Mouse (Mus musculus): ENCODE data around the gene Lfng.

- TF ChIP-seq TCF12 (IDR thresholded peaks at IDR 0.05; ENCODE audit: low read depth, low read length) (peak; percentile 69), EP300 (IDR thresholded peaks at IDR 0.05; ENCODE audit: low read depth in 1 of 2, low read length in 2 of 2) (peak; percentile 43 to 82; a peak in 2 of 4 replicates), MEF2A (IDR thresholded peaks at IDR 0.05; ENCODE audit: extremely low read depth, insufficient replicate concordance, low read depth, low read length, poor library complexity, severe bottlenecking) (no peak), CHD1 (IDR thresholded peaks at IDR 0.05; ENCODE audit: low read depth, low read length) (no peak), HCFC1 (IDR thresholded peaks at IDR 0.05; ENCODE audit: low read depth, low read length) (no peak; the same call in 1 of the 2 replicates)
These were observed 7.7 kb downstream of the Lfng start for GRCm38 (mm10) chr5:140614837-140615236.

Data from MEL (cell line).